Mouse (Mus musculus) MEL (cell line): ENCODE data around the gene Gm436. TPM values are rescaled to one million over a fixed set of nuclear protein-coding genes. Genes with fewer than 3 reads are reported as not detected.

ENCODE experiments used
- DNase-seq: peaks from one replicate; pipeline ENCODE4 v3.0.0; 2011; ENCODE audit warnings: low read depth, low spot score
- H3K27ac ChIP-seq: 2 replicates; pipeline ENCODE4 v1.5.1; 2012; ENCODE audit warnings: low read depth, mild to moderate bottlenecking, control low read depth, low read length, moderate library complexity; ENCODE audit not compliant: control insufficient read depth
- H3K27me3 ChIP-seq, 2 experiments: fragments of 150-350 bp in 1 of 2; sonication (generic) in 1 of 2; 2 replicates each; pipeline ENCODE4 v1.6.1; 2012; ENCODE audit warnings: low read length in 2 of 2, mild to moderate bottlenecking in 2 of 2, improper control_type of control experiment in 1 of 2, moderate library complexity in 1 of 2; ENCODE audit not compliant: insufficient read depth in 2 of 2, control insufficient read depth in 1 of 2
- H3K36me3 ChIP-seq, 2 experiments: 2 replicates each; pipeline ENCODE4 v1.6.1; 2012 to 2014; ENCODE audit warnings: low read length in 2 of 2, improper control_type of control experiment in 1 of 2, inconsistent platforms in 1 of 2, mild to moderate bottlenecking in 1 of 2; ENCODE audit not compliant: insufficient read depth in 2 of 2, control insufficient read depth in 1 of 2
- H3K4me1 ChIP-seq, 2 experiments: fragments of 150-350 bp in 1 of 2; sonication (generic) in 1 of 2; 2 replicates each; pipeline ENCODE4 v1.6.1; 2012; ENCODE audit warnings: low read length in 2 of 2, improper control_type of control experiment in 1 of 2, mild to moderate bottlenecking in 1 of 2; ENCODE audit not compliant: insufficient read depth in 2 of 2, control insufficient read depth in 1 of 2
- H3K4me3 ChIP-seq, 2 experiments: fragments of 150-350 bp in 1 of 2; sonication (generic) in 1 of 2; 2 replicates each; pipeline ENCODE4 v1.5.1; 2012; ENCODE audit warnings: low read depth in 2 of 2, low read length in 2 of 2, mild to moderate bottlenecking in 2 of 2, moderate library complexity in 2 of 2, control low read depth in 1 of 2, improper control_type of control experiment in 1 of 2; ENCODE audit not compliant: control insufficient read depth in 1 of 2, insufficient read depth in 1 of 2
- H3K79me2 ChIP-seq: 2 replicates; pipeline ENCODE4 v1.6.1; 2012; ENCODE audit warnings: mild to moderate bottlenecking, low read length, moderate library complexity; ENCODE audit not compliant: control insufficient read depth, poor library complexity, insufficient read depth
- H3K9ac ChIP-seq: 2 replicates; pipeline ENCODE4 v1.6.1; 2012; ENCODE audit warnings: low read depth, mild to moderate bottlenecking, control low read depth, low read length, moderate library complexity; ENCODE audit not compliant: control insufficient read depth, poor library complexity, severe bottlenecking
- H3K9me3 ChIP-seq: fragments of 150-350 bp; sonication (generic); replicated peaks from 2 replicates; pipeline ENCODE4 v1.6.1; 2012; ENCODE audit warnings: mild to moderate bottlenecking, low read length, improper control_type of control experiment, moderate library complexity; ENCODE audit not compliant: insufficient read depth
- CHD1 ChIP-seq: IDR thresholded peaks from 2 replicates; pipeline ENCODE4 v1.6.1; 2012; ENCODE audit warnings: low read depth, mild to moderate bottlenecking, inconsistent platforms, low read length, improper control_type of control experiment
- CHD2 ChIP-seq: IDR thresholded peaks from 2 replicates; pipeline ENCODE4 v1.6.1; 2011; ENCODE audit warnings: low read length, improper control_type of control experiment
- ELF1 ChIP-seq: IDR thresholded peaks from 2 replicates; pipeline ENCODE4 v1.6.1; 2014; ENCODE audit warnings: low read depth, mild to moderate bottlenecking, inconsistent platforms, low read length, improper control_type of control experiment, moderate library complexity
- EP300 ChIP-seq, 2 experiments: IDR thresholded peaks; 2 replicates each; pipeline ENCODE4 v1.6.1; 2011; ENCODE audit warnings: improper control_type of control experiment in 2 of 2, low read length in 2 of 2, low read depth in 1 of 2, mild to moderate bottlenecking in 1 of 2
- JUND ChIP-seq: IDR thresholded peaks from 2 replicates; pipeline ENCODE4 v1.6.1; 2011; ENCODE audit warnings: low read depth, mild to moderate bottlenecking, improper control_type of control experiment, low read length
- KAT2A ChIP-seq: conservative IDR thresholded peaks from 2 replicates; pipeline ENCODE4 v1.6.1; 2012; ENCODE audit warnings: low read depth, low read length, improper control_type of control experiment, inconsistent platforms
- MAZ ChIP-seq: IDR thresholded peaks from 2 replicates; pipeline ENCODE4 v1.6.1; 2012; ENCODE audit warnings: low read depth, mild to moderate bottlenecking, inconsistent platforms, low read length, improper control_type of control experiment
- MEF2A ChIP-seq: IDR thresholded peaks from 2 replicates; pipeline ENCODE4 v1.6.1; 2014; ENCODE audit warnings: low read depth, mild to moderate bottlenecking, inconsistent platforms, low read length, improper control_type of control experiment; ENCODE audit not compliant: poor library complexity, insufficient replicate concordance, severe bottlenecking; ENCODE audit errors: extremely low read depth
- MXI1 ChIP-seq: IDR thresholded peaks from 2 replicates; pipeline ENCODE4 v1.6.1; 2011; ENCODE audit warnings: mild to moderate bottlenecking, low read depth, low read length, improper control_type of control experiment
- MYC ChIP-seq: IDR thresholded peaks from 2 replicates; pipeline ENCODE4 v1.6.1; 2011; ENCODE audit warnings: low read depth, mild to moderate bottlenecking, low read length, improper control_type of control experiment, moderate library complexity
- NELFE ChIP-seq: IDR thresholded peaks from 2 replicates; pipeline ENCODE4 v1.6.1; 2011; ENCODE audit warnings: low read depth, low read length, improper control_type of control experiment
- POLR2A ChIP-seq, 2 experiments: IDR thresholded peaks; 2 replicates each; pipeline ENCODE4 v1.6.1; 2011 to 2012; ENCODE audit warnings: low read length in 2 of 2, mild to moderate bottlenecking in 2 of 2, control low read depth in 1 of 2, improper control_type of control experiment in 1 of 2, low read depth in 1 of 2, moderate library complexity in 1 of 2; ENCODE audit not compliant: control insufficient read depth in 1 of 2, insufficient read depth in 1 of 2, poor library complexity in 1 of 2
- POLR2AphosphoS2 ChIP-seq: IDR thresholded peaks from 2 replicates; pipeline ENCODE4 v1.6.1; 2011; ENCODE audit warnings: low read length, improper control_type of control experiment
- POLR2AphosphoS5 ChIP-seq: IDR thresholded peaks from 2 replicates; pipeline ENCODE4 v1.6.1; 2012; ENCODE audit warnings: low read depth, borderline replicate concordance, mild to moderate bottlenecking, inconsistent platforms, low read length, moderate library complexity, mixed read lengths
- RCOR1 ChIP-seq: IDR thresholded peaks from 2 replicates; pipeline ENCODE4 v1.6.1; 2012; ENCODE audit warnings: low read depth, mild to moderate bottlenecking, inconsistent platforms, low read length, improper control_type of control experiment
- SIN3A ChIP-seq: IDR thresholded peaks from 2 replicates; pipeline ENCODE4 v1.6.1; 2012; ENCODE audit warnings: low read length, improper control_type of control experiment, inconsistent platforms
- SMC3 ChIP-seq: IDR thresholded peaks from 2 replicates; pipeline ENCODE4 v1.6.1; 2011; ENCODE audit warnings: low read depth, low read length, improper control_type of control experiment
- TBP ChIP-seq: IDR thresholded peaks from 2 replicates; pipeline ENCODE4 v1.8.0; 2011; ENCODE audit warnings: low read depth, low read length, improper control_type of control experiment
- UBTF ChIP-seq: IDR thresholded peaks from 2 replicates; pipeline ENCODE4 v1.6.1; 2012; ENCODE audit warnings: low read depth, mild to moderate bottlenecking, inconsistent platforms, low read length, improper control_type of control experiment, moderate library complexity, borderline replicate concordance; ENCODE audit not compliant: insufficient read depth
- USF2 ChIP-seq, 2 experiments: IDR thresholded peaks; 2 replicates each; pipeline ENCODE4 v1.6.1; 2011 to 2012; ENCODE audit warnings: improper control_type of control experiment in 2 of 2, low read length in 2 of 2, borderline replicate concordance in 1 of 2, inconsistent platforms in 1 of 2, low read depth in 1 of 2, mild to moderate bottlenecking in 1 of 2; ENCODE audit not compliant: insufficient read depth in 1 of 2
- ZC3H11A ChIP-seq: IDR thresholded peaks from 2 replicates; pipeline ENCODE4 v1.6.1; 2012; ENCODE audit warnings: low read depth, mild to moderate bottlenecking, inconsistent platforms, low read length, improper control_type of control experiment
- ZKSCAN1 ChIP-seq: IDR thresholded peaks from 2 replicates; pipeline ENCODE4 v1.6.1; 2012; ENCODE audit warnings: low read depth, mild to moderate bottlenecking, inconsistent platforms, low read length, improper control_type of control experiment, moderate library complexity
- polyA plus RNA-seq, 2 experiments: library from polyadenylated mRNA; stranded (reverse) in 1 of 2; unstranded in 1 of 2; fragments of >175 nt in 1 of 2; fragments of >200 nt in 1 of 2; gene quantifications; 2 replicates each; pipeline versions ENCODE4 v1.2.1 to v1.2.4; 2012; ENCODE audit warnings: low replicate concordance in 2 of 2, low read depth in 1 of 2; ENCODE audit not compliant: insufficient read length in 2 of 2, insufficient read depth in 1 of 2, missing spikeins in 1 of 2
- total RNA-seq: library from RNA; depleted of rRNA; stranded (reverse); fragments of 300-350 nt; gene quantifications from 2 replicates; pipeline ENCODE4 v1.2.3, GENCODE M21; 2012; rRNA removed

The Gm436 gene
- not detected in 2 replicates for total RNA-seq
- not detected for polyA plus RNA-seq

DNA sequence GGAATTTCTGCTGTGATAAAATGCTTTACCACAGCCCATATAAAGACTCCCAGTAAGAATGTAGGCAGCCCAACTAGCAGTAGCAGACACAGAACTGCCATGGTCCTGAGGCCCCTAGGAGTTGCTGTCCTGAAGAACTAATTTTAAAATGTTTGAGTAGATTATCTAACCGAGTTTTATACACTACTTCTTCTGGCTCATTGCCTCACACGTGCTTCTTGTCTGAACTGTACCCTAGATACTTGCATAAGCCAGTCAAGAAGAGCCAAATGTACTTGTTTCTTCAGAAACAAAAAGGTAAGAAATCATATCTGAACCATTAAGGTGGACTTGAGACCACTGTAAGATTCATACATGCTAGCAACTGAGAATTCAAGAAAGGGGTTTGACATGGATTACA, at the start of gene Gm436:
Gm436 (minus strand) TSS at position 101 of the 400 bp plus-strand sequence.
- no peaks in the 10 kb centered on the region for H3K79me2 ChIP-seq
- no peak within 1 kb of the TSS for H3K4me3 ChIP-seq
- no peak within 1 kb of the TSS for H3K27ac ChIP-seq
- H3K27me3 ChIP-seq = no peaks in the 10 kb centered on the region
- H3K9me3 ChIP-seq = no peaks in the 10 kb centered on the region
- TF ChIP-seq POLR2AphosphoS5 = no peak
- TF ChIP-seq UBTF = no peak
- TF ChIP-seq SMC3 = no peak
- TF ChIP-seq POLR2AphosphoS2 = no peak
- TF ChIP-seq SIN3A = no peak
- no peak for TF ChIP-seq MEF2A
- TF ChIP-seq ZC3H11A = no peak
- no peak for TF ChIP-seq ZKSCAN1
- no peak for TF ChIP-seq MYC
- TF ChIP-seq TBP = no peak
- no peak for TF ChIP-seq CHD2
- no peak for TF ChIP-seq ELF1
- TF ChIP-seq MXI1 = no peak
- no peak for TF ChIP-seq RCOR1
- TF ChIP-seq CHD1 = no peak
- TF ChIP-seq KAT2A = no peak
- TF ChIP-seq MAZ = no peak
- no peak for TF ChIP-seq NELFE
- no peak for TF ChIP-seq POLR2A (IDR thresholded peaks at IDR 0.05; ENCODE audit: control insufficient read depth in 1 of 2, insufficient read depth in 1 of 2, low read depth in 1 of 2, low read length in 2 of 2, poor library complexity in 1 of 2)
- TF ChIP-seq JUND = no peak
- no peaks in the 10 kb centered on the region for H3K4me1 ChIP-seq
- no peaks in the 10 kb centered on the region for H3K36me3 ChIP-seq
- H3K9ac ChIP-seq = no peak within 1 kb of the TSS
- DNase-seq = no peak

- Histone ChIP-seq H3K4me3 (no peak within 1 kb of the TSS), H3K4me1 (no peaks in the 10 kb centered on the region), H3K27ac (no peak within 1 kb of the TSS), H3K9ac (no peak within 1 kb of the TSS), H3K36me3 (no peaks in the 10 kb centered on the region), H3K27me3 (no peaks in the 10 kb centered on the region), H3K9me3 (no peaks in the 10 kb centered on the region), H3K79me2 (no peaks in the 10 kb centered on the region)
- no peak for TF ChIP-seq USF2 (IDR thresholded peaks at IDR 0.05; ENCODE audit: borderline replicate concordance in 1 of 2, insufficient read depth in 1 of 2, low read depth in 1 of 2, low read length in 2 of 2)
- TF ChIP-seq EP300 (IDR thresholded peaks at IDR 0.05; ENCODE audit: low read depth in 1 of 2, low read length in 2 of 2) = no peak
- DNase-seq = no peak
Measured at GRCm38 (mm10) chr4:144721304-144721703, 35.1 kb upstream of the Gm436 start, which contains the start of gene Gm13178. Gene Gm13178, minus strand, starts transcription at chr4:144721404.
